ENCODE assay signal across 22 mouse cellular contexts in the genomic region with DNA sequence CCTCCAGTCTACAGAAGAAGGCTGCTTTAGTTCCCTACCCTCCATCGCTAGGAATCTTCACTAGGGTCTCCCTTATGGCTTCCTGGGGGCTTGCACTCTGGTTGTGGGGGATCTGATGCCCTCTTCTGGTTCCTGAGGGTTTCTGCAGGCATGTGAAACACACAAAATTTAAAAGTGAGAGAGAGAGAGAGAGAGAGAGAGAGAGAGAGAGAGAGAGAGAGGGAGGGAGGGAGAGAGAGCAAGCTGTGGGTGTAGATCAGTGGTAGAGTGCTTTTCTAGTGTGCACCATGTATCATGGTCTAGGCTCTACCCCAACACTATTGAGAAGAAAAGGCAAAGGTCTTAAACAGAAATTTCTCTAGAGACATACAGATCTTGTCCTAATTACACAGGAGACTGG. TPM values are rescaled to one million over a fixed set of nuclear protein-coding genes. Genes with fewer than 3 reads are reported as not detected.
"Had no signal": no experiment of that assay in that cellular context is flagged by ENCODE, and none has a peak within 500 bp of the region (broad histone marks: within the 10 kb centered on the region; RNA-seq: fewer than 3 reads in every experiment).

No protein-coding gene starts in this region.

- DNase-seq: kidney, adult 11 months; kidney, adult 9 months; kidney, postnatal 14 days; lung, embryonic 14.5 days; lung, postnatal 10 days; lung, postnatal 4 days; right cerebral cortex, postnatal 14 days; thymus, postnatal 25 days had no signal

- H3K4me1 ChIP-seq: limb, embryonic 15.5 days; liver, embryonic 15.5 days; midbrain, embryonic 15.5 days; neural tube, embryonic 12.5 days had no signal

- H3K27me3 ChIP-seq: limb, embryonic 15.5 days; liver, embryonic 15.5 days; midbrain, embryonic 15.5 days; neural tube, embryonic 12.5 days had no signal

- H3K4me2 ChIP-seq: limb, embryonic 15.5 days; liver, embryonic 15.5 days; lung, embryonic 14.5 days; midbrain, embryonic 11.5 days; midbrain, embryonic 15.5 days; neural tube, embryonic 12.5 days had no signal

- H3K36me3 ChIP-seq: limb, embryonic 15.5 days; liver, embryonic 15.5 days; midbrain, embryonic 15.5 days; neural tube, embryonic 12.5 days had no signal

- H3K9ac ChIP-seq: limb, embryonic 15.5 days; liver, embryonic 15.5 days; lung, embryonic 14.5 days; midbrain, embryonic 15.5 days; neural tube, embryonic 12.5 days had no signal

- ATAC-seq: midbrain, embryonic 15.5 days had no signal

- H3K27ac ChIP-seq: limb, embryonic 15.5 days; liver, embryonic 15.5 days; midbrain, embryonic 15.5 days; neural tube, embryonic 12.5 days had no signal

- H3K9me3 ChIP-seq: limb, embryonic 15.5 days; liver, embryonic 15.5 days; midbrain, embryonic 15.5 days; neural tube, embryonic 12.5 days had no signal

- H3K4me3 ChIP-seq: limb, embryonic 15.5 days; liver, embryonic 15.5 days; midbrain, embryonic 15.5 days; neural tube, embryonic 12.5 days had no signal

RNA-seq across cellular contexts. Expression of a gene that starts 7.5 kb away (rescaled TPM):
- total RNA-seq: layer of hippocampus, postnatal 25 days; left cerebral cortex, adult 8-10 months; left cerebral cortex, postnatal 25 days; monocyte, adult 5-6 weeks; neutrophil, adult 5-6 weeks had no signal
- polyA plus RNA-seq: intestine, embryonic 14.5 days; large intestine, adult 2 months; limb, embryonic 11.5 days; limb, embryonic 15.5 days; lung, embryonic 14.5 days; midbrain, embryonic 11.5 days; midbrain, embryonic 15.5 days; neural tube, embryonic 12.5 days had no signal

RNA-seq across cellular contexts. Expression of a gene that starts 19.2 kb away (rescaled TPM):
- total RNA-seq: layer of hippocampus, postnatal 25 days; left cerebral cortex, adult 8-10 months; left cerebral cortex, postnatal 25 days; megakaryocyte, adult 5-6 weeks; monocyte, adult 5-6 weeks; neutrophil, adult 5-6 weeks had no signal
- polyA plus RNA-seq: limb, embryonic 11.5 days; midbrain, embryonic 11.5 days; midbrain, embryonic 15.5 days; neural tube, embryonic 12.5 days had no signal
